Mouse (Mus musculus) liver, embryonic 16.5 days (tissue): ENCODE data around the gene Ctrl. TPM values are rescaled to one million over a fixed set of nuclear protein-coding genes. Genes with fewer than 3 reads are reported as not detected.

Experiments used
- ATAC-seq: fragments of 200-750 bp; cut with Nextera tagmentation; 2 replicates; pipeline ENCODE4 v1.8.0; 2017; ENCODE audit warnings: low read depth, mild to moderate bottlenecking, moderate number of reproducible peaks, moderate library complexity
- H3K27ac ChIP-seq: fragments of 300-500 bp; sonication (generic); 2 replicates; pipeline ENCODE4 v1.5.1; 2014; ENCODE audit warnings: mild to moderate bottlenecking, low read length
- H3K27me3 ChIP-seq: fragments of 300-500 bp; sonication (generic); 2 replicates; pipeline ENCODE4 v1.6.1; 2014; ENCODE audit warnings: low read depth, low read length, mixed read lengths; ENCODE audit not compliant: control insufficient read depth, insufficient read depth
- H3K36me3 ChIP-seq: fragments of 300-500 bp; sonication (generic); 2 replicates; pipeline ENCODE4 v1.6.1; 2014; ENCODE audit warnings: mild to moderate bottlenecking; ENCODE audit not compliant: control insufficient read depth, insufficient read depth
- H3K4me1 ChIP-seq: fragments of 300-500 bp; sonication (generic); 2 replicates; pipeline ENCODE4 v1.6.1; 2014; ENCODE audit warnings: low read depth, low read length, mixed read lengths; ENCODE audit not compliant: control insufficient read depth
- H3K4me2 ChIP-seq: fragments of 300-500 bp; sonication (generic); 2 replicates; pipeline ENCODE4 v1.6.1; 2014; ENCODE audit warnings: low read depth, low read length, mixed read lengths
- H3K4me3 ChIP-seq: fragments of 300-500 bp; sonication (generic); 2 replicates; pipeline ENCODE4 v1.5.1; 2014; ENCODE audit warnings: low read depth, mild to moderate bottlenecking, low read length
- H3K9ac ChIP-seq: fragments of 300-500 bp; sonication (generic); 2 replicates; pipeline ENCODE4 v1.6.1; 2014; ENCODE audit warnings: low read depth, low read length
- H3K9me3 ChIP-seq: fragments of 300-500 bp; sonication (generic); replicated peaks from 2 replicates; pipeline ENCODE4 v1.6.1; 2016; ENCODE audit warnings: low read length; ENCODE audit not compliant: control insufficient read depth
- WGBS: fragments of 180-500 bp; shearing (Covaris S2); extraction: QIAGEN DNeasy Blood & Tissue Kit; methylation state at CpG from one replicate; pipeline ENCODE4 v1.1.7; 2014; ENCODE audit not compliant: insufficient replicate concordance; 5-methylcytosine and 5-hydroxymethylcytosine counted together
- polyA plus RNA-seq: library from polyadenylated mRNA; unstranded; fragments of >200 nt; fragmentation: Nextera tagmentation; extraction: Ambion mirVana; gene quantifications from 2 replicates; pipeline ENCODE4 v1.2.1, GENCODE M21; 2015

Ctrl gene
- polyA plus RNA-seq, 1 experiment from 2014 or later, result 0.22 TPM

DNA sequence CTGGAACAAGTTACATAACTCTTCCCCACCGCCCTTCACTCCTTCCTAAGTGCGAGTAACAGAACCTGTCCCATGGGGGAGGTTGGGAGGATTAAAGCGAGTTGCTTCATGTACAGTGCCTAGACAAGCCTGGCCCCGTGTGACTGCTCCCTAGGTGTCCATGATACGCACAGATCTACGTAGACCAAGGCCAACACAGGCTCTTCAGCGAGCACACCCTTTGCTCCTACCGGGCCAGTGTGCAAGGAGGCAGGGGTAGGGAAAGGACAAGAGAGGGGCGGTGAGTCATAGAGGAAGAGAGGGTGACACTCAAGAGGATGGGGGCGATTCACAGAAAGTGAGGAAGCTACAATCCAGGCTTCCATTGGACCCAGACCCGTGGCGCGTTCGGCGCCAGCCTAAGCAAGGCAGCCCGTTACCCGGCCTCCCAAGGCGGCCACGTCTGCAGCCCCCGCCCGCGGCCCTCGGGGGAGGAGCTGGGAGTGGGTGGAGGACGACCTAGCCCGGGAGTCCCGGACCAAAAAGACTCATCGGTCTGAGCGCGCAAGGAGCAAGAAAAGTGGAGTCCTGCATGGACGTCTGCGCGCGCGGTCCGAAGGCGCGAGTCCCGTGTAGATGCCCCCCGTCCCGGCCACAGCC lies 31.7 kb upstream of the Ctrl start:
- Histone ChIP-seq H3K4me2 (peak overlapping the region; percentile 96), H3K4me1 (peaks cover 56% of the 10 kb centered on the region), H3K9ac (peak overlapping the region; percentile 84), H3K36me3 (no peaks in the 10 kb centered on the region), H3K4me3 (peak overlapping the region; percentile 84), H3K27me3 (no peaks in the 10 kb centered on the region), H3K27ac (peak overlapping the region; percentile 89), H3K9me3 (no peaks in the 10 kb centered on the region)
- 1% methylated on average over 40 of the region's 40 CpGs for WGBS
- ATAC-seq, result peak; percentile 49

DNA sequence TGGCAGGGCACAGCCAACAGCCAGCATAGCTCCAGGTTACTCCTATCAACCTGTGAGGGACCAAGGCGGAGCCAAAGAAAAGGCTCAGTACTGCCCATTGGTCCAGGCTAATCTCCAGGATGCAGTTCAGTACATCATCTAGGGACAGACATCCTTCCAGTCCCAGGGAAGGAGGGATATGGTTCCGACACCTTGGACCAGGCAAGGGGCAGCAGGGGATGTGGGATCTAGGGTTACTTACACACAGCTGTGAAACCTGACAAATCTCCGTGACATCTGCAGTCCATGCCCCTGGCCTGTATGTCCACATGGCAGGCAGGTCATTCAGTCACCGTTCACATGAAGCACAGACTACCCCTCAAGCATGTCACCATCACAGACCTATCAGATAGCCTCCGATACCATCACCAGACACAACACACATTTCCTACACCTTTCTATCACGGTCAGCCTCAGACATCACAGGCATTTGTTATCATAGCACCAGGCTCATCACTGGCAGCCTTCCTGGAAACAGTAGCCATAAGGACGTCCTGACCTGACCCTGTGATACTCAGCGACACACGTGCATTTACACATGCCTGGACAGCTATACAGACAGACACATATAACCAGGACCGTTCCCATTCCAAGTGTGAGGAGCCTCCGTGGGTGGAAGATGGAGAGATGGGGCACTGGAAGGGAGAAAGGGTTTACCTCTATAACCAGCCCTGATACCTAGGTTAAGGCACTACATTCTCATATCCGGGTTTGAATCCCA lies 31.0 kb upstream of the Ctrl start:
- Histone ChIP-seq H3K4me3 (peak overlapping the region; percentile 84), H3K4me1 (peaks cover 56% of the 10 kb centered on the region), H3K9ac (peak overlapping the region; percentile 84), H3K36me3 (no peaks in the 10 kb centered on the region), H3K9me3 (no peaks in the 10 kb centered on the region), H3K4me2 (peak overlapping the region; percentile 96), H3K27ac (peak overlapping the region; percentile 89), H3K27me3 (no peaks in the 10 kb centered on the region)
- ATAC-seq, result no peak
- 52% methylated on average over 12 of the region's 12 CpGs for WGBS

- Histone ChIP-seq H3K9ac (no peak overlapping the region), H3K4me2 (peak overlapping the region; percentile 44), H3K27ac (no peak overlapping the region), H3K4me1 (peaks cover 47% of the 10 kb centered on the region), H3K27me3 (no peaks in the 10 kb centered on the region), H3K36me3 (no peaks in the 10 kb centered on the region), H3K4me3 (peak overlapping the region; percentile 3; the same call in 1 of the 2 replicates), H3K9me3 (no peaks in the 10 kb centered on the region)
- WGBS, result 28% methylated on average over 10 of the region's 10 CpGs
- peak; percentile 22; the same call in 1 of the 2 replicates for ATAC-seq
Observed at GRCm38 (mm10) chr8:105961536-105961935, 27.9 kb upstream of the Ctrl start.

DNA sequence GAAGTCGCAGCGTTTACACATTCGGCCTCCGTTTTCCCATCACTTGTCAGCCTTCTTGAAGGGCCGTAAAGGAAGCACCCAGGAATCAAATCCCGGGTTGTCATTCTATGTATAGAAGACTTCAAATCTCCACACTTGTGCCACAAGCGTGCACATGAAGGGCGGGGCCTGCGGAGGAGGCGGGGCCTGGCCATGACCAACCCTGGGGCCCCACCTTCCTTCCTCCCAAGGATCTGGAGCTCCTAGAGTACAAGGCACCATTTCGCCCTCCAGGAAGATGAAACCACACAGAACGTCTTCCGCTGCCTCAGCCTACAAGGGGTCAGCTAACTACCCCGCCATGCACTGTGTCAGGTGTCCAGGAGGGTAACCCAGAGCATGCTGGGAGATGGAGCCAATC lies 27.4 kb upstream of the Ctrl start:
- Histone ChIP-seq H3K4me1 (peaks cover 43% of the 10 kb centered on the region), H3K36me3 (no peaks in the 10 kb centered on the region), H3K27ac (no peak overlapping the region), H3K9me3 (no peaks in the 10 kb centered on the region), H3K4me2 (peak overlapping the region; percentile 44), H3K27me3 (no peaks in the 10 kb centered on the region), H3K9ac (no peak overlapping the region), H3K4me3 (peak overlapping the region; percentile 3; the same call in 1 of the 2 replicates)
- WGBS, result 51% methylated on average over 14 of the region's 14 CpGs
- no peak for ATAC-seq

- WGBS, result 77% methylated on average over 7 of the region's 7 CpGs
- Histone ChIP-seq H3K27ac (no peak overlapping the region), H3K4me3 (no peak overlapping the region), H3K4me1 (peaks cover 28% of the 10 kb centered on the region), H3K36me3 (no peaks in the 10 kb centered on the region; the same call in 1 of the 2 replicates), H3K9ac (no peak overlapping the region), H3K4me2 (no peak overlapping the region), H3K9me3 (no peaks in the 10 kb centered on the region), H3K27me3 (no peaks in the 10 kb centered on the region)
- ATAC-seq, result peak; percentile 70
Observed at GRCm38 (mm10) chr8:105959350-105959749, 25.7 kb upstream of the Ctrl start.

DNA sequence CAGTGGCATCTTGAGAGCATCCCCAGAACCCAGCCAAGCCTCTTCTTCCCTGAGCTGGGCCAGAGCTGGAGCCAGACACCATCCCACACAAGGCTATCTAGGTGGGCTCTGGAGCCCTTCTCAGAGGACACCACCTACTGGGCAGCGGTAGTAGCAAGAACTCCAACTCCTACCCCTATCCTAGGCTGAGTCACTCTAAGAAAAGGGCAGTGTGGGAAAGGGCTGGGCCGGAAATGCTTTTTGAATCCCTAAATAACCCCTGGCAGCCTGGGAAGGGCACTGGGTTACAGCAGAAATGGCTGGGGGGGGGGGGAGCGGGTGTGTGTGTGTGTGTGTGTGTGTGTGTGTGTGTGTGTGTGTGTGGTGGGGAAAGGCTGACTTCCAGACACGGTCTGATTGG lies 24.2 kb upstream of the Ctrl start:
- no peaks in the 10 kb centered on the region for H3K9me3 ChIP-seq
- H3K4me3 ChIP-seq, result no peak overlapping the region
- no peak overlapping the region for H3K9ac ChIP-seq
- WGBS, result 42% methylated on average over 3 of the region's 4 CpGs
- H3K27me3 ChIP-seq, result no peaks in the 10 kb centered on the region
- no peak for ATAC-seq
- peaks cover 19% of the 10 kb centered on the region for H3K4me1 ChIP-seq
- H3K36me3 ChIP-seq, result peaks cover 6% of the 10 kb centered on the region
- H3K4me2 ChIP-seq, result no peak overlapping the region
- no peak overlapping the region for H3K27ac ChIP-seq

- H3K36me3 ChIP-seq, result peaks cover 9% of the 10 kb centered on the region
- no peak for ATAC-seq
- H3K9me3 ChIP-seq, result no peaks in the 10 kb centered on the region
- no peak overlapping the region for H3K9ac ChIP-seq
- no peak overlapping the region for H3K4me2 ChIP-seq
- no peaks in the 10 kb centered on the region for H3K27me3 ChIP-seq
- H3K4me1 ChIP-seq, result peaks cover 11% of the 10 kb centered on the region
- H3K4me3 ChIP-seq, result no peak overlapping the region
- no peak overlapping the region for H3K27ac ChIP-seq
- 89% methylated on average over 4 of the region's 4 CpGs for WGBS
Observed at GRCm38 (mm10) chr8:105956556-105956955, 22.9 kb upstream of the Ctrl start.

GRCm38 (mm10) chr8:105951057-105951659 lies 17.5 kb upstream of the Ctrl start:
- Histone ChIP-seq H3K4me3 (no peak overlapping the region), H3K36me3 (peaks cover 24% of the 10 kb centered on the region), H3K9ac (no peak overlapping the region), H3K27me3 (no peaks in the 10 kb centered on the region), H3K4me2 (no peak overlapping the region), H3K27ac (no peak overlapping the region), H3K9me3 (no peaks in the 10 kb centered on the region), H3K4me1 (peaks cover 5% of the 10 kb centered on the region)
- ATAC-seq, result no peak
- WGBS, result 60% methylated on average over 7 of the region's 7 CpGs

- Histone ChIP-seq H3K27me3 (no peaks in the 10 kb centered on the region), H3K27ac (peak overlapping the region; percentile 42; the same call in 1 of the 2 replicates), H3K4me1 (peaks cover 5% of the 10 kb centered on the region), H3K9me3 (no peaks in the 10 kb centered on the region), H3K4me3 (no peak overlapping the region), H3K9ac (0 out of 2 replicates have a peak overlapping the region, but pooled peaks have one; percentile 9), H3K4me2 (no peak overlapping the region), H3K36me3 (peaks cover 38% of the 10 kb centered on the region)
- WGBS, result 62% methylated on average over 10 of the region's 10 CpGs
- ATAC-seq, result peak; percentile 66
Observed at GRCm38 (mm10) chr8:105949350-105949749, 15.7 kb upstream of the Ctrl start.
